Mouse (Mus musculus) brain, embryonic 14.5 days (tissue): ENCODE measurements around the gene Mslnl.

ENCODE experiments used
- CTCF ChIP-seq: fragments of 200-500 bp; IDR thresholded peaks from 2 replicates; pipeline ENCODE4 v1.5.1; 2012; ENCODE audit warnings: inconsistent platforms, mild to moderate bottlenecking, moderate library complexity, borderline replicate concordance; ENCODE audit not compliant: insufficient read depth, insufficient read length; ENCODE audit errors: extremely low read depth
- POLR2A ChIP-seq: fragments of 200-500 bp; IDR thresholded peaks from 2 replicates; pipeline ENCODE4 v1.6.1; 2012; ENCODE audit warnings: mild to moderate bottlenecking, inconsistent platforms, borderline replicate concordance; ENCODE audit not compliant: poor library complexity, insufficient read depth, insufficient read length, severe bottlenecking; ENCODE audit errors: extremely low read depth

DNA sequence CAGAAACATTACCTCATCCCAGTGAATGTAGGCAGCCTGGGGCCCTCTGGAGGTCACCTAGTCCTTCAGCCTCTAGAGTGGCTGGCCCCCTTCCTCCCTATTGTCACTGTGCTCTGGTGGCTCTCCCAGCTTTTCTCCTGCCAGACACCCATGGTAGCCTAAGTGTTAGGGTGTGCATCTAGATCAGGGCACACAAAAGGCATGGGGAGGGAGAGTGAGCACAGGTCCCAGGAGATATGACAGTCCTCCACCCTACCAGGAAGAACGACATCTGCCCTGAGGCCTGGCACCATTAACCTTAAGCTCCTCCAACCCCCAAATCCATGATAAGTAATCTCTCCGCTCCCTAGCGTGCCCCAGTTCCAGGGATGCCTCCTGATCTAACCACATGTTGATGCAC, 20.2 kb upstream of the Mslnl start:
- TF ChIP-seq CTCF (no peak), POLR2A (no peak)
